Mouse (Mus musculus) cerebellum, adult 9-10 months (tissue): ENCODE measurements around the gene Flrt2.

Experiments used
- DNase-seq: peaks from one replicate; pipeline ENCODE4 v3.0.0; 2022

Gene Flrt2

GRCm38 (mm10) chr12:95738031-95738430 is 46.0 kb downstream of the Flrt2 start:
- no peak for DNase-seq

- DNase-seq, result no peak
Observed at GRCm38 (mm10) chr12:95738491-95739135, 46.6 kb downstream of the Flrt2 start.

GRCm38 (mm10) chr12:95739739-95740138 is 47.7 kb downstream of the Flrt2 start:
- DNase-seq, result no peak

GRCm38 (mm10) chr12:95741296-95741695 is 49.3 kb downstream of the Flrt2 start:
- no peak for DNase-seq

- no peak for DNase-seq
Observed at GRCm38 (mm10) chr12:95744307-95744706, 52.3 kb downstream of the Flrt2 start.

- DNase-seq, result no peak
Observed at GRCm38 (mm10) chr12:95746856-95747579, 55.0 kb downstream of the Flrt2 start.

GRCm38 (mm10) chr12:95748760-95749159 is 56.7 kb downstream of the Flrt2 start:
- no peak for DNase-seq

GRCm38 (mm10) chr12:95749248-95749647 is 57.2 kb downstream of the Flrt2 start:
- no peak for DNase-seq

- no peak for DNase-seq
Observed at GRCm38 (mm10) chr12:95759212-95759746, 67.3 kb downstream of the Flrt2 start.

GRCm38 (mm10) chr12:95765255-95765654 is 73.2 kb downstream of the Flrt2 start:
- no peak for DNase-seq

GRCm38 (mm10) chr12:95769041-95769440 is 77.0 kb downstream of the Flrt2 start:
- DNase-seq, result no peak

GRCm38 (mm10) chr12:95770251-95770650 is 78.2 kb downstream of the Flrt2 start:
- DNase-seq, result no peak

GRCm38 (mm10) chr12:95790146-95790545 is 98.1 kb downstream of the Flrt2 start:
- DNase-seq, result no peak

GRCm38 (mm10) chr12:95816660-95817059 is 124.6 kb downstream of the Flrt2 start:
- DNase-seq, result no peak
